Mouse (Mus musculus): ENCODE measurements around the gene Wdr86.

GRCm38 (mm10) chr5:24719852-24720251 lies 10.7 kb downstream of the Wdr86 start:
- no peak for TF ChIP-seq POLR2A (IDR thresholded peaks at IDR 0.05; ENCODE audit: low read depth, low read length)
- no peak for TF ChIP-seq CTCF (IDR thresholded peaks at IDR 0.05; ENCODE audit: extremely low read depth, insufficient read length, insufficient replicate concordance, low read depth, low read length)

Measured in small intestine, adult 2 months (tissue).